Mouse (Mus musculus) T-cell, adult 2 months (primary cell): ENCODE data around the gene Rab14.

Source experiments
- DNase-seq: peaks from one replicate; pipeline ENCODE4 v3.0.0; 2022; ENCODE audit warnings: low spot score

The Rab14 gene

DNA sequence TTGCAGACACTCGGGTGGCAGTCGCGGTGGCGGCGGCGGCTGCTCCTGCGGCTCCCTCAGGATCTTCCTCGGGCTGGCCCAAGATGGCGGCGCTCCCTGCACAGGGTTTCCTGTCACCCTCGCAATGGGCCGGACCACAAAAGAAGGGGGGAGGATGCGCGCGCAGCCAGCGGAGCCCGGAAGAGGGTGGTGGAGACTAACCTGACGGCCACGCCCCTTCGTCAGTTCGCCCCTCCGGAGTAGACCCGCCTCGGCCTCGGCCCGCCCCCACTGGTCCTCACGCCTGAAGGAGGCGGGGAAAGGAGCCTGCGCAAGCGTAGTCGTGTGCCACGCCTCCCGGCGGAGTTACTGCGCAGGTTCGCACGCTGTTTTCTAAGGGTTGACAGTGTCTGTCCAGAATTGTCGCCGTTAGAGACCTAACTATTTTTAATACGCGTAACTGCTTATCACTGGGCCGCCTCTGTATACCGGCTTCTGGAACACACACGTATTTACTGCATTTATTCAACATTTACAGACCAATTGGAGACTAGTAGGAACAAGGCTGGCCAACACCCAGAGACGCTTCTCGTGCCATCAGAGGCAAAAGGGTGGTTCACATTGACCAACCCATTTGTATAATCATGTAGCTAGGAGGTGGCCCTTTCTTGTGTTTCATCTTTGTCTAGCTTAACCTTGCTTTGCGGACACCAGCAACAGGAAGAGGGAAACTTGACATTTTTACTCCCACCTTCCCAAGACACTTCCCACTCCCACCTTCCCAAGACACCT is at the start of gene Rab14:
Gene Rab14 (minus strand): TSS at position 223 of the 771 bp plus-strand sequence.
- peak; percentile 100 for DNase-seq

- DNase-seq, result no peak
Measured at GRCm38 (mm10) chr2:35247763-35248162, 46.8 kb upstream of the Rab14 start.

- no peak for DNase-seq
Measured at GRCm38 (mm10) chr2:35244241-35244640, 43.3 kb upstream of the Rab14 start.

DNA sequence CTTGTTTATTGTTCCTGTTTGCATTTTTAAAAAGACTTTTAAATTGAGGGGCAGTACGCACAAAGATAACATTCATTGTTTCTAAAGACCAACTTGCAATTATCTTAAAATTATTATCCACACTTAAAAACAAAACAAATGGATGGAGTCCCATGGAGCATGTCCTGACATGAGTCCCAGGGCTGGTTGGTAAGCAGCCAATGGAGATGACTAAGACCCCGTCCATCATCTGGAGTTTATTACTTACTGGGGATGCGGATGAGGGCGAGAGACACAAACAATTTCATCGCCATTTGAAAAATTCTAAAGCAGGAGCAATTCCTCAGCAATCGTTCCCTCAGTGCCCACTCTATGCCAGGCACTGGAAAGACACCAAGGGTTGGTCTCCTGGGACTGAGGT is 34.1 kb upstream of the Rab14 start:
- no peak for DNase-seq

GRCm38 (mm10) chr2:35233898-35234297 is 33.0 kb upstream of the Rab14 start:
- no peak for DNase-seq

- peak; percentile 41 for DNase-seq
Measured at GRCm38 (mm10) chr2:35232595-35233445, 31.9 kb upstream of the Rab14 start.

DNA sequence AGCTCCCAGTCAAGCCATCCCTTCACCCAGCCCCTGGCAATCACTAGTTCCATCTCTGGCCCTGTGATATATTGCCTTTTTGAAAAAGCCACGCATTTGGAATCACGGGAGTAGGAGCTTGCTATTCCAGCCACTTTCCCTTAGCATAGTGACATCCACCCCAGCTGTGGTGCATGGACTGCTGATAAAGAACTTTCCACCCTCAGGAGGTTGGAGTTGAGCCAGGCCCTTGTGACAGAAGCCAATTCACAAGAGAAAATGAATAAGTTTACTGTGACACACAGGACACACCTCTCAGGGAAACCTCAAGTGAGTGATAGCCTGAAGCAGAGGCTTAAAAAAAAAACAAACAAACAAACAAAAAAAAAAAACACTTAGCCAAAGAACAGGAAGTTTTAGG is 31.0 kb upstream of the Rab14 start:
- peak; percentile 19 for DNase-seq

DNA sequence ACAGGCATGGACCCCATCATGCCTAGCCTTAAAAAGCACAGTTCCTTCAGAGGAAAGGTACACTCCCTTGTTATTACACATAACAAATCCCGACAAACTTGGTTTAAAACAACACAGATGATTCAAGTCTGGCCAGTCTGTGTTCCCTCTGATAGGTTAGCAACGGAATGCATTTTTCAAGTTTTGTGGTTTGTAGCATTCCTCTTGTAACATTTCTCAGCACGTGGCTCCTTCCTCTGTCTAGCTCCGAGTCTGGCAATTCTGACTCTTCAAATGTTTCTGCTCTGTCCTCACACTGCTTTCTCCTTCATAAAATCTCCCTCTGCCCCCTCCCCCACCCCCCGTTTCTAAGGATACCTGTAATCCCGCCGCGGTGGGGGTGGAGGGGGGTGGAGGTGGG is 29.3 kb upstream of the Rab14 start:
- no peak for DNase-seq

- DNase-seq, result no peak
Measured at GRCm38 (mm10) chr2:35228145-35228544, 27.2 kb upstream of the Rab14 start.

DNA sequence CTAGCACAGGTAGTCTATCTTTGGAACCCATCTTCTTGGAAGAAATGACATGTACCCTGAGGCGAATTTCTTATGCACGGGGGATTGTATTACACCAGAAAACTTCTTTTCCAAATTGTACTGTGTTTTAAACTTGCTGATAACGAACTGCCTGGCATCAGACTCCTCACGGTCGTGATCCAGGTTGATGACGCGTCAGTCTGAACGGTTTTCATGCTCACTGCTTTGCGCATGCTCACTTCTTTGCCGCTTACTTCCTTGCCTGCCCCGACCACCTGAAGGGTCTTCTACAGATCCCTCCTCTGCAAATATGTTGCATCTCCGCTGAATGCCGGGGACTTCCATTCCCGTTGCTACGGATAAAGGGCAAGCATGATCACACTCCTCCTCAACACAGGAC is 23.4 kb upstream of the Rab14 start:
- no peak for DNase-seq

- no peak for DNase-seq
Measured at GRCm38 (mm10) chr2:35222822-35223391, 22.0 kb upstream of the Rab14 start.

GRCm38 (mm10) chr2:35218736-35219135 is 17.8 kb upstream of the Rab14 start:
- no peak for DNase-seq

- DNase-seq, result no peak
Measured at GRCm38 (mm10) chr2:35216701-35217100, 15.8 kb upstream of the Rab14 start.

DNA sequence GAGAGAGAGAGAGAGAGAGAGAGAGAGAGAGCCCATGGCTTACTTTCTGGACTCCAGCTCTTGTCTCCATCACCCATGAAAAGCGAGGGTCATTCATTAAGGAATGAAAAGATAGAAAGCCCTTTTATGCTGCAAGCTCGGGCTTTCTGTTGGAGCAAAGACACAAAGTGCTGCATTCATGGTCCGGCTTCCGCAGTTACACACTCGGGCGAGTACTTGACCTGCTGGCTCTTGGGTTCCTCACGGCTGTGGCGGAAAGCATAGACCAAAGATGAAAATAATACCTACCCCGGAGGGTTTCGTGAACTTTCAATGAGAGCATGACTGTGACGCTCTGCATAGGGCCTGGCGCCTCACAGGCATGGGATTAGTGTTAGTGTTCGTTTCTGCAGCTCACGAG is 14.4 kb upstream of the Rab14 start:
- no peak for DNase-seq

GRCm38 (mm10) chr2:35214881-35215358 is 14.0 kb upstream of the Rab14 start:
- peak; percentile 69 for DNase-seq

DNA sequence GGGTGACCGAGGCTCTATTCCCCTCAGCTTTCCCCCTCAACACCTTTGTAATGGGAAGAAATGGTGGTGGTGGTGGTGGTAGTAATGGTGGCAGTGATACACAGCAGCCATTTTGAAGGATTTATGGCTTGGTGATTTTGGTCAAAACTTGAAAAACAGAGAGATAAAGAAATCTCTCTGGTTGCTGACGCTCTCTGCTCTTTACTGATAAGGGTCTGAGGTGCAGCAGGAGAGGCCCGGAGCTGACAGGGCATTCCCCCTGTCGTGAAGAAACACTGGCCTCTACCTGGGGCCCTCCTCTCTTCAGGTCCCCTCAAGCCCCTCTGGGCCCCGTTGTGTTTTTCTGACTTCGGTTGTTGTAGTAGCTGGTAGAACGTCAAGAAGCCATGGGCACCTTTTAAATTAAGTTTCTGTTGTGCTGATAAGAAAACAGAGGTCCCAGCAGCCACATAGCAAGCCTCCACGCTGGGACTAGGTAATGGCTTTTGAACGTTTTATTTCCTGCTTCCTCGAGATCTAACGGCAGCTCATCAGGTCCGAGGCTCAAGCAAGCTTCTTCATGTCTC is 12.5 kb upstream of the Rab14 start:
- no peak for DNase-seq

DNA sequence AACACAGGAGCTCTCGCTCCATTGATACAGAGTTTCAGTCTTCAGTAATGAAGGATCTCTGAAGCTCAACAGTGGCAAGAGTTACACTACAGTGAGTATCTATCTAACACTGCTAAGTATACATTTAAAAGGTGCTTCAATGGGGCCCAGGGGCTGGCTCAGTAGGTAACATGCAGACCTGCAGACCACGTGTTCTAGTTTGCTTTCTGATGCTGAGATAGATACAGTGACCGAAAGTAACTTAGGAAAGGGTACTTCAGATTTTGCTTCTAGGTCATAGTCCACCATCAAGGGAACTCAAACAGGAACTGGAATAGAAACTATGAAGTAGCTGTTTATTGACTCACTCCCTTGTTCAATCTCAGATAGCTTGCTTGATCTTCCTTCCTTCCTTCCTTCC is 10.8 kb upstream of the Rab14 start:
- no peak for DNase-seq

GRCm38 (mm10) chr2:35208931-35209665 is 8.2 kb upstream of the Rab14 start:
- DNase-seq, result peak; percentile 57

- DNase-seq, result no peak
Measured at GRCm38 (mm10) chr2:35208054-35208453, 7.1 kb upstream of the Rab14 start.

DNA sequence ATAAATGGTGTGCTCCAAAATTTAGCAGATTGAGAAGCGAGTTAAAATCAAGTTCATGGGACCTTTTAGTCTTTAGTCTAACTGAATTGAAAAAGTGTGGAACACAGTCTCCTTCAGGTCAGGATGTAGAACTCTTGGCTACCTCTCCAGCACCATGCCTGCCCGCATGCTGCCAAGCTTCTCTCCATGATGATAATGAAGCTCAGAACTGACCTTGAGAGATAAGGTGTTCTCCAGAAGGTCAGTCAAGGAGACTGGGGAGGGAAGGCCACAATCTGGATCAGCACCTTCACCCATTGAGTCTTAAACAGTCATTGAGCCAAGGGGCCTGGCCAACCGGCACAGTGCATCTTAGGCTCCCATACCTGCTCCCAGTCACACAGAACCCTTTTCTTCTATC is 5.8 kb upstream of the Rab14 start:
- DNase-seq, result no peak

- DNase-seq, result no peak
Measured at GRCm38 (mm10) chr2:35203729-35204128, 2.8 kb upstream of the Rab14 start.
